Mouse (Mus musculus) kidney, postnatal 0 days (tissue): ENCODE measurements around the gene Deaf1. TPM values are rescaled to one million over a fixed set of nuclear protein-coding genes. Genes with fewer than 3 reads are reported as not detected.
A peak's percentile ranks its signal among the peaks of the same experiment; 100 is the strongest.

ENCODE experiments used
- ATAC-seq: fragments of 200-750 bp; cut with Nextera tagmentation; replicated peaks from 2 replicates; pipeline ENCODE4 v1.8.0; 2017; ENCODE audit warnings: low read depth, moderate number of reproducible peaks, moderate TSS enrichment, moderate library complexity; ENCODE audit not compliant: low FRiP score
- DNase-seq: peaks from one replicate; pipeline ENCODE4 v3.0.0-alpha.2; 2016; ENCODE audit warnings: low spot score
- H3K27ac ChIP-seq: fragments of 300-500 bp; sonication (generic); 2 replicates; pipeline ENCODE4 v1.5.1; 2014; ENCODE audit warnings: mild to moderate bottlenecking
- H3K27me3 ChIP-seq: fragments of 300-500 bp; sonication (generic); 2 replicates; pipeline ENCODE4 v1.6.1; 2014; ENCODE audit warnings: low read length, mixed read lengths; ENCODE audit not compliant: insufficient read depth
- H3K36me3 ChIP-seq: fragments of 300-500 bp; sonication (generic); 2 replicates; pipeline ENCODE4 v1.6.1; 2014; ENCODE audit warnings: low read length, mixed read lengths; ENCODE audit not compliant: insufficient read depth
- H3K4me1 ChIP-seq: fragments of 300-500 bp; sonication (generic); replicated peaks from 2 replicates; pipeline ENCODE4 v1.6.1; 2014; ENCODE audit warnings: antibody characterized with exemption, low read length, mixed read lengths; ENCODE audit not compliant: insufficient read depth
- H3K4me2 ChIP-seq: fragments of 300-500 bp; sonication (generic); 2 replicates; pipeline ENCODE4 v1.6.1; 2014; ENCODE audit warnings: mild to moderate bottlenecking, low read length, moderate library complexity, mixed read lengths
- H3K4me3 ChIP-seq: fragments of 300-500 bp; sonication (generic); replicated peaks from 2 replicates; pipeline ENCODE4 v1.5.1; 2014; ENCODE audit warnings: low read depth, low read length
- H3K9ac ChIP-seq: fragments of 300-500 bp; sonication (generic); 2 replicates; pipeline ENCODE4 v1.6.1; 2014; ENCODE audit warnings: low read depth, low read length
- H3K9me3 ChIP-seq: fragments of 300-500 bp; sonication (generic); replicated peaks from 2 replicates; pipeline ENCODE4 v1.6.1; 2016; ENCODE audit warnings: low read length, inconsistent platforms, mixed read lengths
- CTCF ChIP-seq: IDR thresholded peaks from 2 replicates; pipeline ENCODE4 v1.5.1; 2016; ENCODE audit warnings: antibody characterized with exemption, low read depth, mild to moderate bottlenecking, moderate library complexity
- WGBS: fragments of 180-500 bp; shearing (Covaris S2); extraction: QIAGEN DNeasy Blood & Tissue Kit; methylation state at CpG from one replicate; pipeline ENCODE4 v1.1.7; 2014; 5-methylcytosine and 5-hydroxymethylcytosine counted together
- polyA plus RNA-seq: library from polyadenylated mRNA; unstranded; fragments of >200 nt; fragmentation: Nextera tagmentation; extraction: Ambion mirVana; gene quantifications from 2 replicates; pipeline ENCODE4 v1.2.1, GENCODE M21; 2015

Deaf1 gene
- polyA plus RNA-seq, 1 experiment from 2014 or later: 64.2 TPM

- no peak overlapping the region for H3K27ac ChIP-seq
- no peak overlapping the region for H3K4me3 ChIP-seq
- H3K9me3 ChIP-seq: no peaks in the 10 kb centered on the region
- no peaks in the 10 kb centered on the region for H3K36me3 ChIP-seq
- H3K27me3 ChIP-seq: no peaks in the 10 kb centered on the region
- no peak overlapping the region for H3K4me2 ChIP-seq
- no peak for DNase-seq
- H3K4me1 ChIP-seq: peaks cover 5% of the 10 kb centered on the region; the same call in 1 of the 2 replicates
- H3K9ac ChIP-seq: no peak overlapping the region
- TF ChIP-seq CTCF: no peak
- ATAC-seq: no peak
- 83% methylated on average over 10 of the region's 10 CpGs for WGBS
These were observed 14.3 kb upstream of the Deaf1 start for GRCm38 (mm10) chr7:141341689-141342226.

DNA sequence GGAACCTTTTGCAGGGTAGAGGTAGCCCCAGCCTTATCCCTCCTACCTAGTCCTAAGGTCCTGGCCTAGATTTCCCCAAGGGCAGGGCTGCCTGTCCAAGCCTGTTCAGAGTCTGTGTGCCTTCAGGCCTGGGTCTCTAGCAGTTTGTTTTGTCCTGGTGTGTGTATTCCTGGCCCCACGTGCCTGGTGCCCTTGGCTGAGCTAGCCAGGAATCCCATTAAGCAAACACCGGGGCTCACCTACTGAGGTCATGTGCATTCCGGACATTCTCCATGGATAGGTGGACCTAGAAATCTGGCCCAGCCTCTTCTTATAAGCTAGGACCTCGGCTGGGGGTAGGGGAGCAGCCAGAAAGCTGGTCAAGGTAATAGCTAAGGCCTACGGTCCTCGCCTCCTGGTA lies 13.0 kb upstream of the Deaf1 start:
- TF ChIP-seq CTCF: no peak
- no peaks in the 10 kb centered on the region for H3K36me3 ChIP-seq
- peak overlapping the region; percentile 59 for H3K9ac ChIP-seq
- H3K4me3 ChIP-seq: peak overlapping the region; percentile 31; the same call in 1 of the 2 replicates
- DNase-seq: peak; percentile 48
- peaks cover 5% of the 10 kb centered on the region; the same call in 1 of the 2 replicates for H3K4me1 ChIP-seq
- WGBS: 59% methylated on average over 6 of the region's 6 CpGs
- H3K9me3 ChIP-seq: no peaks in the 10 kb centered on the region
- H3K27me3 ChIP-seq: no peaks in the 10 kb centered on the region
- H3K4me2 ChIP-seq: peak overlapping the region; percentile 47; the same call in 1 of the 2 replicates
- peak; percentile 58 for ATAC-seq
- peak overlapping the region; percentile 83 for H3K27ac ChIP-seq

- peak overlapping the region; percentile 83 for H3K27ac ChIP-seq
- H3K4me3 ChIP-seq: peak overlapping the region; percentile 31; the same call in 1 of the 2 replicates
- no peaks in the 10 kb centered on the region for H3K36me3 ChIP-seq
- H3K9ac ChIP-seq: peak overlapping the region; percentile 59
- ATAC-seq: peak; percentile 15
- DNase-seq: no peak
- no peaks in the 10 kb centered on the region for H3K9me3 ChIP-seq
- H3K27me3 ChIP-seq: no peaks in the 10 kb centered on the region
- H3K4me2 ChIP-seq: peak overlapping the region; percentile 47
- WGBS: 59% methylated on average over 7 of the region's 7 CpGs
- TF ChIP-seq CTCF: no peak
- H3K4me1 ChIP-seq: peaks cover 5% of the 10 kb centered on the region; the same call in 1 of the 2 replicates
These were observed 12.5 kb upstream of the Deaf1 start for GRCm38 (mm10) chr7:141340023-141340422.

GRCm38 (mm10) chr7:141339215-141339920 lies 11.9 kb upstream of the Deaf1 start:
- TF ChIP-seq CTCF: no peak

GRCm38 (mm10) chr7:141338576-141339131 lies 11.2 kb upstream of the Deaf1 start, which contains the start of gene Eps8l2:
Gene Eps8l2 (plus strand): TSS chr7:141338880.
- H3K27me3 ChIP-seq: no peaks in the 10 kb centered on the region
- WGBS: 5% methylated on average over 23 of the region's 23 CpGs
- H3K4me1 ChIP-seq: peaks cover 5% of the 10 kb centered on the region; the same call in 1 of the 2 replicates
- peak within 1 kb of the TSS; percentile 83 for H3K27ac ChIP-seq
- H3K9me3 ChIP-seq: no peaks in the 10 kb centered on the region
- peaks cover 4% of the 10 kb centered on the region; the same call in 1 of the 2 replicates for H3K36me3 ChIP-seq
- peak; percentile 51 for TF ChIP-seq CTCF
- peak within 1 kb of the TSS; percentile 31 for H3K4me3 ChIP-seq
- peak; percentile 80 for ATAC-seq
- H3K4me2 ChIP-seq: peak within 1 kb of the TSS; percentile 47
- peak within 1 kb of the TSS; percentile 59 for H3K9ac ChIP-seq
- peak; percentile 56 for DNase-seq

More at GRCm38 (mm10) chr7:141339215-141339920, 11.9 kb upstream of the Deaf1 start:
- no peaks in the 10 kb centered on the region for H3K36me3 ChIP-seq
- no peaks in the 10 kb centered on the region for H3K9me3 ChIP-seq
- 31% methylated on average over 20 of the region's 20 CpGs for WGBS
- peak overlapping the region; percentile 83 for H3K27ac ChIP-seq
- H3K9ac ChIP-seq: peak overlapping the region; percentile 59
- peaks cover 5% of the 10 kb centered on the region; the same call in 1 of the 2 replicates for H3K4me1 ChIP-seq
- no peaks in the 10 kb centered on the region for H3K27me3 ChIP-seq
- ATAC-seq (0 out of 2 replicates have a peak, but pooled peaks have one; percentile 6), DNase-seq (no peak)
- H3K4me2 ChIP-seq: peak overlapping the region; percentile 47
- peak overlapping the region; percentile 31 for H3K4me3 ChIP-seq

GRCm38 (mm10) chr7:141337716-141338416 lies 10.4 kb upstream of the Deaf1 start:
- WGBS: 68% methylated on average over 3 of the region's 3 CpGs
- DNase-seq (no peak), ATAC-seq (no peak)
- no peaks in the 10 kb centered on the region for H3K9me3 ChIP-seq
- H3K4me3 ChIP-seq: no peak overlapping the region
- H3K27me3 ChIP-seq: no peaks in the 10 kb centered on the region
- H3K36me3 ChIP-seq: peaks cover 7% of the 10 kb centered on the region
- H3K4me1 ChIP-seq: peaks cover 5% of the 10 kb centered on the region; the same call in 1 of the 2 replicates
- TF ChIP-seq CTCF: no peak
- H3K27ac ChIP-seq: peak overlapping the region; percentile 83
- H3K9ac ChIP-seq: 0 out of 2 replicates have a peak overlapping the region, but pooled peaks have one; percentile 59
- peak overlapping the region; percentile 47 for H3K4me2 ChIP-seq
